Mouse (Mus musculus) liver, embryonic 14.5 days (tissue): ENCODE data around the gene Ralgapa2. TPM values are rescaled to one million over a fixed set of nuclear protein-coding genes. Genes with fewer than 3 reads are reported as not detected.

Experiments
- ATAC-seq: fragments of 200-750 bp; cut with Nextera tagmentation; 2 replicates; pipeline ENCODE4 v1.8.0; 2017; ENCODE audit warnings: moderate number of reproducible peaks, mild to moderate bottlenecking, moderate library complexity; ENCODE audit not compliant: insufficient read depth
- DNase-seq, 3 experiments: peaks; one replicate each; pipeline ENCODE4 v3.0.0-alpha.2; 2012 to 2013; ENCODE audit warnings: low read depth in 3 of 3, low spot score in 3 of 3
- H3K27ac ChIP-seq: fragments of 300-500 bp; sonication (generic); 2 replicates; pipeline ENCODE4 v1.5.1; 2014; ENCODE audit warnings: moderate library complexity, mild to moderate bottlenecking, control low read depth, inconsistent platforms
- H3K27me3 ChIP-seq: fragments of 300-500 bp; sonication (generic); 2 replicates; pipeline ENCODE4 v1.6.1; 2014; ENCODE audit warnings: mild to moderate bottlenecking, low read length, moderate library complexity; ENCODE audit not compliant: control insufficient read depth, insufficient read depth
- H3K36me3 ChIP-seq: fragments of 300-500 bp; sonication (generic); replicated peaks from 2 replicates; pipeline ENCODE4 v1.6.1; 2014; ENCODE audit warnings: low read depth; ENCODE audit not compliant: control insufficient read depth, insufficient read depth
- H3K4me1 ChIP-seq, 2 experiments: fragments of 200-500 bp in 1 of 2; fragments of 300-500 bp in 1 of 2; sonication (generic) in 1 of 2; replicated peaks; 2 replicates each; pipeline ENCODE4 v1.6.1; 2012 to 2014; ENCODE audit warnings: antibody characterized with exemption in 1 of 2, inconsistent platforms in 1 of 2, low read length in 1 of 2; ENCODE audit not compliant: control insufficient read depth in 2 of 2, insufficient read depth in 2 of 2
- H3K4me2 ChIP-seq: fragments of 300-500 bp; sonication (generic); 2 replicates; pipeline ENCODE4 v1.6.1; 2014; ENCODE audit warnings: low read depth, mild to moderate bottlenecking, control low read depth, moderate library complexity
- H3K4me3 ChIP-seq, 2 experiments: fragments of 200-500 bp in 1 of 2; fragments of 300-500 bp in 1 of 2; sonication (generic) in 1 of 2; 2 replicates each; pipeline ENCODE4 v1.5.1; 2012 to 2014; ENCODE audit warnings: low read depth in 2 of 2, low read length in 2 of 2, mild to moderate bottlenecking in 2 of 2, control low read depth in 1 of 2, inconsistent platforms in 1 of 2, moderate library complexity in 1 of 2; ENCODE audit not compliant: insufficient read depth in 1 of 2
- H3K9ac ChIP-seq: fragments of 300-500 bp; sonication (generic); replicated peaks from 2 replicates; pipeline ENCODE4 v1.6.1; 2014; ENCODE audit warnings: mild to moderate bottlenecking, control low read depth, moderate library complexity
- H3K9me3 ChIP-seq: fragments of 300-500 bp; sonication (generic); 2 replicates; pipeline ENCODE4 v1.6.1; 2016; ENCODE audit warnings: low read length, mixed read lengths; ENCODE audit not compliant: control insufficient read depth
- CTCF ChIP-seq: IDR thresholded peaks from 2 replicates; pipeline ENCODE4 v1.5.1; 2016; ENCODE audit warnings: antibody characterized with exemption, low read depth, control low read depth
- EP300 ChIP-seq: IDR thresholded peaks from 2 replicates; pipeline ENCODE4 v1.6.1; 2016; ENCODE audit warnings: antibody characterized with exemption, low read depth
- WGBS: fragments of 180-500 bp; shearing (Covaris S2); extraction: QIAGEN DNeasy Blood & Tissue Kit; methylation state at CpG from one replicate; pipeline ENCODE4 v1.1.7; 2014; ENCODE audit not compliant: insufficient replicate concordance; 5-methylcytosine and 5-hydroxymethylcytosine counted together
- polyA plus RNA-seq, 2 experiments: library from polyadenylated mRNA; depleted of rRNA in 1 of 2; stranded (reverse) in 1 of 2; unstranded in 1 of 2; fragments of >200 nt; fragmentation: Nextera tagmentation in 1 of 2; extraction: Ambion mirVana in 1 of 2; gene quantifications; 2 replicates each; pipeline versions ENCODE4 v1.2.1 to v1.2.3; 2012 to 2014

Ralgapa2 gene
- polyA plus RNA-seq, 2 experiments = 2.1 to 3.6 TPM

GRCm38 (mm10) chr2:146414484-146415291, 97.5 kb downstream of the Ralgapa2 start:
- H3K9ac ChIP-seq = no peak overlapping the region
- H3K4me1 ChIP-seq = no peaks in the 10 kb centered on the region; a peak in 1 of 4 replicates
- H3K36me3 ChIP-seq = no peaks in the 10 kb centered on the region
- WGBS = 45% methylated on average over 8 of the region's 8 CpGs
- H3K9me3 ChIP-seq = no peaks in the 10 kb centered on the region
- DNase-seq (peak in 1 of 3 experiments; percentile 20), ATAC-seq (no peak)
- H3K4me3 ChIP-seq = no peak overlapping the region
- H3K27me3 ChIP-seq = no peaks in the 10 kb centered on the region
- no peak overlapping the region for H3K4me2 ChIP-seq
- TF ChIP-seq CTCF (peak; percentile 58), EP300 (no peak)
- H3K27ac ChIP-seq = no peak overlapping the region

- H3K9ac ChIP-seq = no peak overlapping the region
- no peak for ATAC-seq
- H3K36me3 ChIP-seq = no peaks in the 10 kb centered on the region
- H3K4me2 ChIP-seq = no peak overlapping the region
- no peak overlapping the region for H3K4me3 ChIP-seq
- no peak for TF ChIP-seq CTCF
- no peak for TF ChIP-seq EP300
- H3K27ac ChIP-seq = no peak overlapping the region
- H3K4me1 ChIP-seq = no peaks in the 10 kb centered on the region; a peak in 1 of 4 replicates
- DNase-seq = no peak
- H3K9me3 ChIP-seq = no peaks in the 10 kb centered on the region
- WGBS = 47% methylated on average over 9 of the region's 9 CpGs
- H3K27me3 ChIP-seq = no peaks in the 10 kb centered on the region
Measured at GRCm38 (mm10) chr2:146412733-146413132, 99.4 kb downstream of the Ralgapa2 start.

DNA sequence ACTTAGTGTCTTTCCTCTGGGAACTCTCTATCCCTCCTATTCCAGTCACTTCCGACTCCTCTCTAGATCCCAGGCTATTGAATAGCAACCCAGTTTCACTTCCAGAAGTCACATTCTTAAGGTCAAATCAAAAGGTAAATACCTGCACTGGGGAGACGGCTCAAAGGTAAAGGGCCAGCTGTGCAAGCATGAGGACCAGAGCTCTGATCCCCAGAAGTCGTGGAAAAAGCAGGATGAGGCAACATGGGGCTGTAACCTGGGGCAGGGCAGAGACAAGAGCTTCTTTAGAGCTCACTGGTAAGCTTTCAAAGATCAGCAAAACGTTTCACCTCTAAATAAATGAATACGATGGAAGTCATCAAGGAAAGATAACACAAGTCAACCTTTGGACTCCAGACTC, 100.2 kb downstream of the Ralgapa2 start:
- Histone ChIP-seq H3K36me3 (no peaks in the 10 kb centered on the region), H3K4me3 (no peak overlapping the region), H3K9ac (no peak overlapping the region), H3K4me2 (no peak overlapping the region), H3K9me3 (no peaks in the 10 kb centered on the region), H3K4me1 (no peaks in the 10 kb centered on the region; a peak in 1 of 4 replicates), H3K27ac (no peak overlapping the region), H3K27me3 (no peaks in the 10 kb centered on the region)
- TF ChIP-seq EP300 (no peak), CTCF (no peak)
- ATAC-seq (no peak), DNase-seq (no peak)
- 67% methylated on average over 5 of the region's 5 CpGs for WGBS

GRCm38 (mm10) chr2:146407078-146407477, 105.1 kb downstream of the Ralgapa2 start:
- no peak for DNase-seq
- Histone ChIP-seq H3K4me1 (no peaks in the 10 kb centered on the region), H3K4me3 (no peak overlapping the region), H3K4me2 (no peak overlapping the region), H3K9ac (no peak overlapping the region), H3K27me3 (no peaks in the 10 kb centered on the region), H3K36me3 (no peaks in the 10 kb centered on the region), H3K9me3 (no peaks in the 10 kb centered on the region), H3K27ac (no peak overlapping the region)
- WGBS = 74% methylated on average over 4 of the region's 4 CpGs
- TF ChIP-seq CTCF = no peak
- TF ChIP-seq EP300 = no peak
- no peak for ATAC-seq

GRCm38 (mm10) chr2:146401588-146401987, 110.6 kb downstream of the Ralgapa2 start:
- ATAC-seq = no peak
- no peaks in the 10 kb centered on the region for H3K4me1 ChIP-seq
- no peak for TF ChIP-seq CTCF
- TF ChIP-seq EP300 = no peak
- DNase-seq = no peak
- no peaks in the 10 kb centered on the region for H3K27me3 ChIP-seq
- H3K27ac ChIP-seq = no peak overlapping the region
- no peak overlapping the region for H3K4me3 ChIP-seq
- H3K4me2 ChIP-seq = no peak overlapping the region
- no peak overlapping the region for H3K9ac ChIP-seq
- no peaks in the 10 kb centered on the region; the same call in 1 of the 2 replicates for H3K36me3 ChIP-seq
- H3K9me3 ChIP-seq = no peaks in the 10 kb centered on the region
